Comparison of ENCODE assay signal across 19 mouse cellular contexts in genomic region chr5:65776166-65776565, GRCm38 (mm10).
"Had no signal": no experiment of that assay in that cellular context is flagged by ENCODE, and none has a peak within 500 bp of the region (broad histone marks: within the 10 kb centered on the region; RNA-seq: fewer than 3 reads in every experiment).

No protein-coding gene starts in this region.

- H3K27me3 ChIP-seq: limb, embryonic 12.5 days; limb, embryonic 15.5 days; midbrain, embryonic 13.5 days; neural tube, embryonic 12.5 days; neural tube, embryonic 15.5 days had no signal

- DNase-seq: left cerebral cortex, postnatal 4 days; liver, postnatal 0 days; lung, embryonic 14.5 days; lung, postnatal 14 days; lung, postnatal 4 days; right cerebral cortex, adult 18-20 months; right cerebral cortex, postnatal 14 days; right cerebral cortex, postnatal 4 days; thymus, adult 18-20 months; thymus, postnatal 36 days had no signal

- H3K4me1 ChIP-seq: limb, embryonic 12.5 days; limb, embryonic 15.5 days; neural tube, embryonic 12.5 days; neural tube, embryonic 15.5 days had no signal

- H3K4me3 ChIP-seq: limb, embryonic 12.5 days; limb, embryonic 15.5 days; midbrain, embryonic 13.5 days; neural tube, embryonic 12.5 days; neural tube, embryonic 15.5 days had no signal

- H3K9me3 ChIP-seq: limb, embryonic 12.5 days; limb, embryonic 15.5 days; midbrain, embryonic 13.5 days; neural tube, embryonic 12.5 days; neural tube, embryonic 15.5 days had no signal

- H3K9ac ChIP-seq: limb, embryonic 12.5 days; limb, embryonic 15.5 days; liver, embryonic 14.5 days; liver, postnatal 0 days; lung, embryonic 14.5 days; midbrain, embryonic 13.5 days; neural tube, embryonic 12.5 days; neural tube, embryonic 15.5 days had no signal

- ATAC-seq: liver, postnatal 0 days; midbrain, embryonic 13.5 days had no signal

- H3K4me2 ChIP-seq: limb, embryonic 12.5 days; limb, embryonic 15.5 days; liver, embryonic 11.5 days; lung, embryonic 14.5 days; midbrain, embryonic 13.5 days; neural tube, embryonic 12.5 days; neural tube, embryonic 15.5 days had no signal

- H3K27ac ChIP-seq: kidney, postnatal 0 days; limb, embryonic 12.5 days; limb, embryonic 15.5 days; liver, embryonic 14.5 days; midbrain, embryonic 13.5 days; neural tube, embryonic 12.5 days; neural tube, embryonic 15.5 days; stomach, postnatal 0 days had no signal
